Mouse (Mus musculus) spleen, embryonic (tissue): ENCODE data around the gene Fndc8.
"Not testable (repeated sequence)": the region's sequence is repeated elsewhere in the genome, so short reads cannot be mapped to it uniquely, and the experiment has no call there.

ENCODE experiments used
- CTCF ChIA-PET: fragments of 350-600 bp; sonication (Branson Sonifier 250); formaldehyde crosslinking; loops from one replicate; lab custom pipeline; 2022; lab: Charles Lee

The Fndc8 gene

GRCm38 (mm10) chr11:82910250-82910649 is 18.3 kb downstream of the Fndc8 start, which contains the start of gene Unc45b:
Unc45b (plus strand) TSS chr11:82910550.
- CTCF ChIA-PET = interaction anchor here (0.5 to 0.6 kb wide), 2 partner anchors 54 to 149 kb away, joined by 6 to 9 read pairs; no protein-coding TSS in a partner anchor

GRCm38 (mm10) chr11:82910679-82911389 is 18.9 kb downstream of the Fndc8 start:
- CTCF ChIA-PET = interaction anchor here (0.6 kb wide), 1 partner anchor 53 kb away, joined by 9 read pairs; no protein-coding TSS in a partner anchor

- CTCF ChIA-PET = interaction anchor here (0.6 to 1.1 kb wide), 2 partner anchors 40 to 97 kb away, joined by 3 read pairs; no protein-coding TSS in a partner anchor
These were observed 22.9 kb downstream of the Fndc8 start for GRCm38 (mm10) chr11:82914711-82915352.

- CTCF ChIA-PET = no interaction called here
These were observed 28.8 kb downstream of the Fndc8 start for GRCm38 (mm10) chr11:82920768-82921167.

- CTCF ChIA-PET = no interaction called here
These were observed 29.8 kb downstream of the Fndc8 start for GRCm38 (mm10) chr11:82921691-82922090.

- CTCF ChIA-PET = not testable (repeated sequence)
These were observed 32.0 kb downstream of the Fndc8 start for GRCm38 (mm10) chr11:82923910-82924309.

- CTCF ChIA-PET = no interaction called here
These were observed 37.1 kb downstream of the Fndc8 start for GRCm38 (mm10) chr11:82928897-82929632.

- CTCF ChIA-PET = no interaction called here
These were observed 37.7 kb downstream of the Fndc8 start for GRCm38 (mm10) chr11:82929633-82929950.

GRCm38 (mm10) chr11:82930391-82930955 is 38.5 kb downstream of the Fndc8 start:
- CTCF ChIA-PET = interaction anchor here (0.7 kb wide), 1 partner anchor 109 kb away, joined by 5 read pairs; no protein-coding TSS in a partner anchor

GRCm38 (mm10) chr11:82931161-82931560 is 39.2 kb downstream of the Fndc8 start:
- CTCF ChIA-PET = interaction anchor here (0.7 kb wide), 1 partner anchor 109 kb away, joined by 5 read pairs; no protein-coding TSS in a partner anchor

- CTCF ChIA-PET = not testable (repeated sequence)
These were observed 39.9 kb downstream of the Fndc8 start for GRCm38 (mm10) chr11:82931671-82932450.

GRCm38 (mm10) chr11:82933186-82933585 is 41.3 kb downstream of the Fndc8 start:
- CTCF ChIA-PET = interaction anchor here (0.7 kb wide), 1 partner anchor 23 kb away, joined by 5 read pairs; no protein-coding TSS in a partner anchor

- CTCF ChIA-PET = no interaction called here
These were observed 51.4 kb downstream of the Fndc8 start for GRCm38 (mm10) chr11:82943336-82943735.

GRCm38 (mm10) chr11:82945636-82946035 is 53.7 kb downstream of the Fndc8 start:
- CTCF ChIA-PET = interaction anchor here (0.7 kb wide), 1 partner anchor 269 kb away, joined by 6 read pairs; no protein-coding TSS in a partner anchor

GRCm38 (mm10) chr11:82947457-82947856 is 55.5 kb downstream of the Fndc8 start:
- CTCF ChIA-PET = no interaction called here

GRCm38 (mm10) chr11:82949036-82949435 is 57.1 kb downstream of the Fndc8 start:
- CTCF ChIA-PET = no interaction called here
